Mouse (Mus musculus) kidney, embryonic 15.5 days (tissue): ENCODE data around the gene Orc5. TPM values are rescaled to one million over a fixed set of nuclear protein-coding genes. Genes with fewer than 3 reads are reported as not detected.
"Not testable (repeated sequence)": the region's sequence is repeated elsewhere in the genome, so short reads cannot be mapped to it uniquely, and the experiment has no call there.

Source experiments
- ATAC-seq: fragments of 200-750 bp; cut with Nextera tagmentation; replicated peaks from 2 replicates; pipeline ENCODE4 v1.8.0; 2017; ENCODE audit warnings: moderate TSS enrichment; ENCODE audit not compliant: low FRiP score
- H3K27ac ChIP-seq: fragments of 300-500 bp; sonication (generic); 2 replicates; pipeline ENCODE4 v1.5.1; 2015; ENCODE audit warnings: mild to moderate bottlenecking, inconsistent platforms
- H3K27me3 ChIP-seq: fragments of 300-500 bp; sonication (generic); 2 replicates; pipeline ENCODE4 v1.6.1; 2015; ENCODE audit warnings: inconsistent platforms
- H3K36me3 ChIP-seq: fragments of 300-500 bp; sonication (generic); 2 replicates; pipeline ENCODE4 v1.6.1; 2015; ENCODE audit warnings: inconsistent platforms
- H3K4me1 ChIP-seq: fragments of 300-500 bp; sonication (generic); 2 replicates; pipeline ENCODE4 v1.6.1; 2015; ENCODE audit warnings: inconsistent platforms
- H3K4me2 ChIP-seq: fragments of 300-500 bp; sonication (generic); 2 replicates; pipeline ENCODE4 v1.6.1; 2015; ENCODE audit warnings: moderate library complexity, mild to moderate bottlenecking, inconsistent platforms
- H3K4me3 ChIP-seq: fragments of 300-500 bp; sonication (generic); replicated peaks from 2 replicates; pipeline ENCODE4 v1.5.1; 2015; ENCODE audit warnings: mild to moderate bottlenecking, inconsistent platforms
- H3K9ac ChIP-seq: fragments of 300-500 bp; sonication (generic); 2 replicates; pipeline ENCODE4 v1.6.1; 2015; ENCODE audit warnings: mild to moderate bottlenecking, inconsistent platforms
- H3K9me3 ChIP-seq: fragments of 300-500 bp; sonication (generic); replicated peaks from 2 replicates; pipeline ENCODE4 v1.6.1; 2016; ENCODE audit warnings: inconsistent platforms
- WGBS: fragments of 180-500 bp; shearing (Covaris S2); methylation state at CpG from one replicate; pipeline ENCODE4 v1.1.7; 2015; ENCODE audit warnings: mixed read lengths; 5-methylcytosine and 5-hydroxymethylcytosine counted together
- polyA plus RNA-seq: library from polyadenylated mRNA; unstranded; fragments of >200 nt; fragmentation: Nextera tagmentation; extraction: Ambion mirVana; gene quantifications from 2 replicates; pipeline ENCODE4 v1.2.1, GENCODE M21; 2015

Gene Orc5
- polyA plus RNA-seq, 1 experiment from 2014 or later, result 37.4 TPM

DNA sequence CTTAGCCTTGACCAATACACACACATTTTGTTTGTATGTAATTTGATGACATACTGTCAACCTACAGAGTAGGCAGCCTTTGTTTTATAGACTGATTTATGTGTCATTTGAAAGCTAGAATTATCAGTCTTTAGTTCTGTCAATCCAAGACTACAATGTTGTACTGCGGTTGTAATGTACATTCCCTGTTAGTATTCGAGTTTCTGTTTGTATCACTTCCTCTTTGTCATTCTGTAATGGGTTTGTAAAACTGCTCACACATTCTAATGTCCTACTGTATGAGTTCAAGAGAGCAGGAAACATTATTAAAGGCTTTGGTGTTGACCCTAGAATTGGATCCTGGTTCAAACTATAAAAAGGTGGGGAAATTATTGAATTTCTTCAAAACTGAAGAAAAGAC, 30.5 kb downstream of the Orc5 start:
- ATAC-seq, result no peak
- H3K4me1 ChIP-seq, result no peaks in the 10 kb centered on the region
- no peak overlapping the region for H3K4me3 ChIP-seq
- H3K36me3 ChIP-seq, result peaks cover 46% of the 10 kb centered on the region
- H3K9me3 ChIP-seq, result no peaks in the 10 kb centered on the region
- no peak overlapping the region for H3K9ac ChIP-seq
- WGBS, result 90% methylated on average over 2 of the region's 2 CpGs
- H3K4me2 ChIP-seq, result no peak overlapping the region
- H3K27me3 ChIP-seq, result no peaks in the 10 kb centered on the region
- H3K27ac ChIP-seq, result no peak overlapping the region

DNA sequence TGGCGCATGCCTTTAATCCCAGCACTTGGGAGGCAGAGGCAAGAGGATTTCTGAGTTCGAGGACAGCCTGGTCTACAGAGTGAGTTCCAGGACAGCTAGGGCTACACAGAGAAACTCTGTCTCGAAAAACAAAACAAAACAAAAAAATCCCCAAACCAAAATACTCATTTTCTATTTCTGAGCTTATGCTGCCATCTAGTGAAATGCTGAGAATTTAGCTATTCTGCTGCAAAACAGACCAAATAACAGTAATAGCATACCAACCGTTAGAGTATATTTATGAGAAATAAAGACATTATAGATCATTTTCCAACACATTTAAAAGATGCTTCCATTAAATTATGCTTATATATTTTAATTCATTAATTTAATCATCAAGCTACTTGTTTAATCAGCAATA, 34.5 kb downstream of the Orc5 start:
- H3K4me3 ChIP-seq, H3K9ac ChIP-seq, H3K4me1 ChIP-seq, H3K9me3 ChIP-seq, ATAC-seq, H3K27ac ChIP-seq, H3K27me3 ChIP-seq, H3K4me2 ChIP-seq: not testable (repeated sequence)
- WGBS, result 81% methylated on average over 4 of the region's 4 CpGs
- H3K36me3 ChIP-seq, result peaks cover 37% of the 10 kb centered on the region

DNA sequence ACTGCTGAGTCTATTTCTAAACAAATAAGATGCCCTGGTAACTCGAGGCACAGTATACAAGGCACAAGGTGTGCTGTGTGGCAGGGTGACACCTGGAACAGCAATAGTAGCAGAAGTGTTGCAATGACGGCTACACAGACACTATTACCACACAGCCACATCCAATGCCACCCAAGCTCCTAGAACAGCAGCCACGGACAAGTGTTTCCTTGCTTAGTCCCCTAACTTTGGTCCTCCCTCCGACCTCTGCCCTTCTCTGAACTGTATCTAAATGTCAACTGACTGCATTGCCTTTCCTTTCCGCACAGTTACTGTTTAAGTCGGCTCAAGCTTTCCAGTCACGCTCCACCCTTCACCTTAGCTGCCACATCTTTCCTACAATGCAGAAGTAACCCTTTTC, 36.0 kb downstream of the Orc5 start:
- H3K4me1 ChIP-seq, H3K4me2 ChIP-seq, H3K27me3 ChIP-seq, H3K9ac ChIP-seq, ATAC-seq, H3K4me3 ChIP-seq, H3K9me3 ChIP-seq, H3K27ac ChIP-seq: not testable (repeated sequence)
- WGBS, result no CpG with 5 or more reads among the region's 7 CpGs
- H3K36me3 ChIP-seq, result peaks cover 23% of the 10 kb centered on the region

DNA sequence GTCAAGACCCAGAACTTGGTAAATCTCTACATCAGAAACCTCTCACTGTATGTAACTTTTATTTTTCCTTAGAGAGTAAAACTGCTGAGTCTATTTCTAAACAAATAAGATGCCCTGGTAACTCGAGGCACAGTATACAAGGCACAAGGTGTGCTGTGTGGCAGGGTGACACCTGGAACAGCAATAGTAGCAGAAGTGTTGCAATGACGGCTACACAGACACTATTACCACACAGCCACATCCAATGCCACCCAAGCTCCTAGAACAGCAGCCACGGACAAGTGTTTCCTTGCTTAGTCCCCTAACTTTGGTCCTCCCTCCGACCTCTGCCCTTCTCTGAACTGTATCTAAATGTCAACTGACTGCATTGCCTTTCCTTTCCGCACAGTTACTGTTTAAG, 37.6 kb downstream of the Orc5 start:
- not testable (repeated sequence) for H3K9me3 ChIP-seq, H3K4me3 ChIP-seq, H3K27me3 ChIP-seq, H3K9ac ChIP-seq, ATAC-seq, H3K4me2 ChIP-seq, H3K27ac ChIP-seq, H3K4me1 ChIP-seq
- H3K36me3 ChIP-seq, result peaks cover 16% of the 10 kb centered on the region
- WGBS, result no CpG with 5 or more reads among the region's 5 CpGs

DNA sequence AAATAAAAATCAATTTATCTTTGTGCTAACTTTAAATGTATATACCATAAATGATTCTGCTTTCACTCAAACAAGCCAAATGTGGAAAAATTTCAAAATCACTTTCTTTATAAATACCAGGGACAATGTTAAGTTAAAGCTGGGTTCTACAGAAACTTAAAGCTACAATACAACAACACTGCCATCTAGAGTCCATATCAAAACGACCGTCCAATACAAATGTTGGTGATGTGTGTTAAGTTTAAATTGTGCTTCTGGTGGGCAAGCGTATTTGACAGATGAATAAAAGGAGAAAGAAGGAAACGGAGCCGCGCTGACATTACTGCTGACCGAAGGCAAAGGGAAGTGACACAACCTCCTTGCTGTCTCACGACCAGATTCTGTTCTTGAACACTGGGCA, 38.4 kb downstream of the Orc5 start:
- no peaks in the 10 kb centered on the region for H3K9me3 ChIP-seq
- no peak overlapping the region for H3K4me3 ChIP-seq
- no peaks in the 10 kb centered on the region for H3K27me3 ChIP-seq
- no peak overlapping the region for H3K4me2 ChIP-seq
- no peaks in the 10 kb centered on the region for H3K4me1 ChIP-seq
- H3K9ac ChIP-seq, result no peak overlapping the region
- no peak overlapping the region for H3K27ac ChIP-seq
- no peak for ATAC-seq
- peaks cover 13% of the 10 kb centered on the region for H3K36me3 ChIP-seq
- WGBS, result 59% methylated on average over 8 of the region's 8 CpGs

DNA sequence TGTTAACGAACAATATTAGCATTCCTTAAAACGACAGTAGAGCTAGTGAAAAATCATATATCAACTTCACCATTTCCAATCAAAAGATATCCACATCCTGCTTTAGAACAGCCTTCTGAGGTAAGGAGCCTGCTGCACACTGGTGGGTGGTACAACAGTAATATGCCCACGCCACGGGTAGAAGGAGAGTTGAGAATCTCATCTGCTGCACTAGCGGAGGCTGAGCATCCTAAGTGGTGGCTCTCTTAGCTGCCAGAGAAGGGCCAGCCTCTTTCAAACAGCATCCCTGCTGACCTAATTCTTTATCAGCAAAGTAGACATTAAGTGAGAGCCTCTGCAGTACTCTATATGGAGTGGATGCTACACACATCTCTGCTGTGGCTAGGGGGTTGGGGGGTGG, 41.7 kb downstream of the Orc5 start:
- no peak overlapping the region for H3K27ac ChIP-seq
- no peak for ATAC-seq
- H3K4me3 ChIP-seq, result no peak overlapping the region
- H3K27me3 ChIP-seq, result no peaks in the 10 kb centered on the region
- H3K36me3 ChIP-seq, result peaks cover 8% of the 10 kb centered on the region; the same call in 1 of the 2 replicates
- no peak overlapping the region for H3K4me2 ChIP-seq
- no peak overlapping the region for H3K9ac ChIP-seq
- no peaks in the 10 kb centered on the region for H3K9me3 ChIP-seq
- H3K4me1 ChIP-seq, result no peaks in the 10 kb centered on the region
- 88% methylated on average over 5 of the region's 5 CpGs for WGBS

DNA sequence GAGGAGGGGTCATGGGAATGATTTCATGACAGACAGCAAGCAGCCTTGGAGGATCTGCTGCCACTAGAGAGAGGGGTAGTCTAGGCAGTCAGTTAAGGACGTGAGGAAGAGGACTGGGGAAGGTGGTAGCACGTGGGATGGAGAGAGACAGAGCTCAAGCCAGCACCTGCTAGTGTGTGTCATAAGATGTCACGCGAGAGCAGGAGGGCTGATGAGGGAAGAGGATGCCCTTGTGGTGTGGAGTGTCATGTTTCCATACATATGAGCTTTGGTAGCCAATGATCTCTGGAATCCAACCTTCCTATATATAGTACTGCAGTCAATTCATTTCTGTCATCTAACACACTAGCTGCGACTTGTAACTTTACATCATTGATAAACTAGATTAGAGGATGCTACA, 50.8 kb downstream of the Orc5 start:
- H3K4me1 ChIP-seq, result no peaks in the 10 kb centered on the region
- no peak overlapping the region for H3K27ac ChIP-seq
- H3K9me3 ChIP-seq, result no peaks in the 10 kb centered on the region
- peaks cover 22% of the 10 kb centered on the region for H3K36me3 ChIP-seq
- no peaks in the 10 kb centered on the region for H3K27me3 ChIP-seq
- 88% methylated on average over 5 of the region's 5 CpGs for WGBS
- ATAC-seq, result no peak
- H3K9ac ChIP-seq, result no peak overlapping the region
- H3K4me3 ChIP-seq, result no peak overlapping the region
- no peak overlapping the region for H3K4me2 ChIP-seq

DNA sequence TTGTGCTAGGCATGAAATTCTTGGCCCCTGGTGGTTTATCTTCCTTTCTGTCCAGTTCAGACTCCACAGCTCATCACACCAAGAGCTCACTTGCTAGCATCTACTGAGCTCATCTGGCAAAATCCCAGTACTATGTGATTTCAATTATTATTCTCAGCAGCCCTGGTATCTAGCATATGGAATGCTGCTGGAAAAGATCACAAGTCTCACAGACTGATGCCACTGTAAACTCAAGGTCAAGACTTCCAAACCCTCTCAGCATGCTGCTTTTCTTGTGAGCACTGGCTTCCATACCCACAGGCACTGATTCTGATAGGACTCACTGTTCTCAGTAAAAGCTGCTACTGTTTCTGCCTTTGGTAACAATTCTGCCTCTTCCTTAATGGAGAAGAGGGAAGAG, 59.1 kb downstream of the Orc5 start:
- Histone ChIP-seq H3K4me3 (no peak overlapping the region), H3K9ac (no peak overlapping the region), H3K27ac (no peak overlapping the region), H3K27me3 (no peaks in the 10 kb centered on the region), H3K4me1 (no peaks in the 10 kb centered on the region), H3K36me3 (peaks cover 7% of the 10 kb centered on the region; the same call in 1 of the 2 replicates), H3K4me2 (no peak overlapping the region), H3K9me3 (no peaks in the 10 kb centered on the region)
- no peak for ATAC-seq

DNA sequence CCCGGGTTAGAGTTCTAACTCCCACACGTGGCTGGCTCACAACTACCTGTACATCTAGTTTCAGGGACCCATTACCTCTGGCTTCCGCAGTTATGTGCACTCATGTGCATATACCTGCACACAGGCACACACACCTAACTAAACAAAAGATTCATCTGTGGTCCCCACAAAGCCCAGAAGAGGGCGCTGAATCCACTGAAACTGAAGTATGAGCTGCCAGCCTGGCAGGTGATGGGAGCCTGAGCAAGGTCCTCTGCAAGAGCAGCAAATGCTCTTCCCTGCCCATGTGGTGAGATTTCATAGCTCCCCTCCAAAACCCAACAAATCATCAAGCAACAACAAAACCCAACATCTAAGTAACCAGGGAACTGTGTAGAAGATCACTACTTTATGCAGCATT, 61.1 kb downstream of the Orc5 start:
- H3K27ac ChIP-seq, result no peak overlapping the region
- no peaks in the 10 kb centered on the region for H3K4me1 ChIP-seq
- H3K36me3 ChIP-seq, result peaks cover 18% of the 10 kb centered on the region
- no peak overlapping the region for H3K4me3 ChIP-seq
- no peak for ATAC-seq
- H3K4me2 ChIP-seq, result no peak overlapping the region
- no peaks in the 10 kb centered on the region for H3K27me3 ChIP-seq
- H3K9me3 ChIP-seq, result no peaks in the 10 kb centered on the region
- H3K9ac ChIP-seq, result no peak overlapping the region
- whole genome bisulfite sequencing, result 78% methylated on average over 4 of the region's 4 CpGs

DNA sequence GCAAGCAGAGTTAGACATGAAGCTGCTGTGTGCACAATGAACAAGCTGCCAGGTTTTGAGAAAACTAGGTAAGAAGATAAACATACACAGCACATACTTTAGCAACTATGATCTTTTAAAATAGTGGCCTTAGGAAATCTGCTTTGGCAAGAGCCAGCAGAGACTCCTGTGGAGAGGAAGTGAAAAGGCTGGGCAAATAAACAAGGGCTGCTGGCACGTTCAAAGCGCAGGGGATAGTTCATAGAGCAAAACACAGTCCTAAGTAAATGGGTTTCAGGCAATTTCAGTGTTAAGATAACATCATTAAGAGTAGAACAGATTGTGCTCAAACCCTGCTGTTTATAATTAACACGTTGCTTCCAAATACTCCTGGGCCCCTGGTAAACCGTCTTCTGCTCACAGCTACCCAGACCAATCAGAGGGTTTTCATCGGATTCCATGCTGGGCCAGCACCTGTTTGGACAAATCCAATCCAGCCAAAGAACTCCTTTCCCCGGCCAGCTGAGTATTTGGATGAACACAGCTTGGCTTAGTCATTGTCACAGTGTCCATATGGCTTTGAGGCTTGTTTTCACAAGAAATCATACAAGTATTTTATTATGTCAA, 63.5 kb downstream of the Orc5 start:
- H3K9ac ChIP-seq, result no peak overlapping the region
- no peak for ATAC-seq
- H3K9me3 ChIP-seq, result no peaks in the 10 kb centered on the region
- 73% methylated on average over 6 of the region's 6 CpGs for WGBS
- H3K4me1 ChIP-seq, result no peaks in the 10 kb centered on the region
- H3K4me3 ChIP-seq, result no peak overlapping the region
- no peak overlapping the region for H3K4me2 ChIP-seq
- no peak overlapping the region for H3K27ac ChIP-seq
- peaks cover 18% of the 10 kb centered on the region for H3K36me3 ChIP-seq
- H3K27me3 ChIP-seq, result no peaks in the 10 kb centered on the region

DNA sequence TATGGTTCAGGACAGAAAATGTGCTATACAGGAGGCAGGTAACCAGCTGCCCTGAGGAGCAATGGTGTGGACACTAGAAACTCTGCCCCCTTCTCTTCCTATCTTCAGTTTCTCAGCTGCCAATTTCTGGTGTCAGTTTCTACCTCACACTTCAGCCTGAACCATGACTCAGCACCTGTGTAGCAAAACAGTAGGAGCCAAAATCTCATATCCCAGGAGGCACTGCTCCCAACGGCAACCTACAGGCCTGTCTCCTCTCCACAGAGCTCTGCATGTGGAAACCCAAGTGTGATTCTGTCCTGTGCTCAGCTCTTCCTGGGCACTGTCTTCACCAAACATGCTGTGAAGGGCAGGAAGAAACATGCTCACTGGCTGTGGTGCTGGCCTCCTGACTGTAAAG, 64.5 kb downstream of the Orc5 start:
- no peaks in the 10 kb centered on the region for H3K4me1 ChIP-seq
- H3K27ac ChIP-seq, result no peak overlapping the region
- H3K36me3 ChIP-seq, result peaks cover 18% of the 10 kb centered on the region
- no peak overlapping the region for H3K9ac ChIP-seq
- no peak for ATAC-seq
- no peak overlapping the region for H3K4me3 ChIP-seq
- no peaks in the 10 kb centered on the region for H3K9me3 ChIP-seq
- H3K27me3 ChIP-seq, result no peaks in the 10 kb centered on the region
- no peak overlapping the region for H3K4me2 ChIP-seq
- 74% methylated on average over 1 of the region's 1 CpGs for WGBS

DNA sequence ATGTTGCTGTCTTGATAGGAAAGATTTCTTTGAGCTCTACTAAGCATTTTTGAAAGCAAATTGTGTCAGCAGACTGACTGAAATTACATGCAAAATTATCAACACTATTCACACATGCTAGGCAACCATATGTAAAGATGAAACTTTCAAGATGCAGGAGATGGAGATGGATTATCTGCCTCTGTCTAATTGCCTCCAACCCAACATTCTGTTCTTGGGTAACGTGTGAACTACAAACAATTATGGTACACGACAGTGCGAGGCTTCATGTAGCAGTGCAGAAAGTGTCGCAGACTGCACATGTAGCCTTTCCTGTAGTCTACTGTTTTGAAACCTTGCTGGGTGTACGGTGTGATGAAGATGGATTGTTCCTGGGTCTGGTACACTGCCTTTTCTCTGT, 67.7 kb downstream of the Orc5 start:
- Histone ChIP-seq H3K27ac (no peak overlapping the region), H3K4me2 (no peak overlapping the region), H3K4me3 (no peak overlapping the region), H3K9me3 (no peaks in the 10 kb centered on the region), H3K9ac (no peak overlapping the region), H3K36me3 (peaks cover 18% of the 10 kb centered on the region), H3K4me1 (no peaks in the 10 kb centered on the region), H3K27me3 (no peaks in the 10 kb centered on the region)
- WGBS, result 89% methylated on average over 5 of the region's 5 CpGs
- no peak for ATAC-seq

DNA sequence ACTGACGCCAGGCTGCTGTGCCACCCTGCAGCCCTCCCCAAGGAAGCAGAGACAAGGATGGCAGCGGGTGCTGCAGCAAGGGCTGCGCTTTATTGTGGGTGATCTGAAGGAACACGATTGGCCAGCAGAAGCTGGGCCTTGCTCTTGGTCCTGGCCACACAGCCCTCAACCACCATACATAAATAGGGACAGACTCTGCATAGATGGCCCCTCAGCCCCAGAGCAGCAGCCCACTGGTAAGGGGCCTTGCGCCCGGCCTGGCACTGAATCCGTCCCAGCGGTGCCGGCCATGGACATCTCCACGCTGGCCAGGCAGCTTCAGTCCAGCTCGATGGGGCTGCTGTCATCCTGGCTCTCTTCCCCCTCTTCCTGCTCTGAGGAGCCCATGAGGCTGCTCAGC, 77.8 kb downstream of the Orc5 start:
- ATAC-seq, H3K9me3 ChIP-seq, H3K4me2 ChIP-seq, H3K27ac ChIP-seq, H3K9ac ChIP-seq, H3K36me3 ChIP-seq, H3K4me1 ChIP-seq, H3K4me3 ChIP-seq, H3K27me3 ChIP-seq: not testable (repeated sequence)
- WGBS, result 93% methylated on average over 7 of the region's 11 CpGs
